Mouse (Mus musculus) ES-E14 (cell line): ENCODE data around the gene Fhad1.

Experiments used
- CHD2 ChIP-seq: IDR thresholded peaks from 2 replicates; pipeline ENCODE4 v1.6.1; 2014; ENCODE audit warnings: mild to moderate bottlenecking, low read depth, low read length, inconsistent platforms
- ZNF384 ChIP-seq: IDR thresholded peaks from 2 replicates; pipeline ENCODE4 v1.6.1; 2012; ENCODE audit warnings: low read depth, low read length, inconsistent platforms

DNA sequence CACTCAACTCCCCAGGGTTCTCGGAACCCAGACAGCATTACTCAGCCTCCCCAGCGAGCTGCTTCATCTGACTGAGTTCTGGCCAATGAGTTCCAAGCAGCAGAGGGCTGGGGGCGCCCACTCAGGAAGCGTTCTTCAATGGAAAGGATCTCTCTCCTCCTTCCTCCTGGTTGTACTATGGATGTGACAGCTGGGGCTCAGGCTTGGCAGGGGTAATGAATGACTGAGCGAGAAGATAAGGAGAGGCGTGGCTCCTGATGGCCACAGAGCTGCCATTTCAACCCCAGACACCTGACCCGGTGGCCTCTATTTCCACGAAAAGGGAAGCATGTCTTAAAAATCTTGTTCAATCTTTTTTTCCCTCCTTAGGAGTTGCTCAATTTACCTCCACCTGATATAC lies 33.5 kb upstream of the Fhad1 start:
- TF ChIP-seq CHD2 (no peak), ZNF384 (no peak)
